Mouse (Mus musculus): ENCODE results near the gene Gne.

Gne gene

DNA sequence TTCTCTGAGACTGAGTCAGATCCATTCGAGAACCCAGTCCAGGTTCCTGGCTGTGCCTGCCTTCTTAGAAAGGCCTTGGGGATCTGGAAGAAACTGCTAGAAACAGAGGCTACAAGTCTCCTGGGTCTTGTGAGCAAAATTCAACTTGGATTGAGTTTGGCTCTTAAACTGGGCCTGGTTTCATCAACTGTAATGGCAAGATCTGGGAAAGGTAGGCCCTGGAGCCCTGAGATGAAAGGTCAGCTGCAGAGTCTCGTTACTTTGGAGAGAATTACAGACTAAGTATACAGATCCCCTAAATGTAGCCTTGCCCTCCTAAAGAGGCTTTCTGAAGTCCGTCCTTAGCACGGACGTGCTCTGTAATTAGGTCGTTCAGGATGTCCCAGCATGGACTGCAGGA, 58.4 kb downstream of the Gne start:
- no peak for DNase-seq (ENCODE audit: low read depth in 2 of 2, low spot score in 2 of 2)

DNA sequence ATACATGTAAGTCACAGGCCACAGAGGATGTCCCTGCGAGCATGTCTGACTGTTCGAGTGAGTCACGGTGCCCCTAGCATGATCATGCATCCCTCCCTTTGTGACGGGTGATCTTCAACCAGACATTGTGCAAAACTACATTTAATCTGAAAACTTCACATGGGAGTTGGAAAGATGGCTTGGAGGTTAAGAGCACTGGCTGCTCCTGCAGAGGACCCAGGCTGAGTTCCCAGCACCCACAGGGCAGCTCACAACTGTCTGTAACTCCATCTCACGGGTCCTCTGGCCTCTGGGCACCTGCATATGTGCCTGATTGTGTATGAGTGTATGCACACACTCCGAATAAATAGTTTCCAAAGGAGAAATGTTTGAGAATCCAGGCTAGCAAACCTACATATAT, 59.7 kb downstream of the Gne start:
- DNase-seq (ENCODE audit: low read depth in 2 of 2, low spot score in 2 of 2): no peak

DNA sequence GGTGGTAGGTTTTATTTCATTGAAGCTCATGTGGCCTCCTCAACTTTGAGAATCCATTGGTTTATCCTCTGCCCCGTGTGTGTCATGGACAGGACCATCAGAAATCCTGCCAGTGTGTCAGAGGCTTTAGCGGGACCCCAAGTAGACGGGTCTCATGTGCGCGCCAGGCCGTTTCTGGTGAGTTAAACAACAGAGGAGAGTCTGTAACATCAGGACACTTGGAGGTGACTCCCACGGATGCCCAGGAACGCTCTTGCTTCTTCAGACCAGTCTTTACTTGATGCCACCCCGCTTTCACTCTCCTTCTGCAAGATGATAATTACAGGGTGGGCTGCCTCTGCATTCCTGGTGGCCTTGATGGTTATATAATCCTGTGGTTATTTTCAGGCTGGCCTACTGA, 60.3 kb downstream of the Gne start:
- DNase-seq (ENCODE audit: low read depth in 2 of 2, low spot score in 2 of 2): no peak

DNA sequence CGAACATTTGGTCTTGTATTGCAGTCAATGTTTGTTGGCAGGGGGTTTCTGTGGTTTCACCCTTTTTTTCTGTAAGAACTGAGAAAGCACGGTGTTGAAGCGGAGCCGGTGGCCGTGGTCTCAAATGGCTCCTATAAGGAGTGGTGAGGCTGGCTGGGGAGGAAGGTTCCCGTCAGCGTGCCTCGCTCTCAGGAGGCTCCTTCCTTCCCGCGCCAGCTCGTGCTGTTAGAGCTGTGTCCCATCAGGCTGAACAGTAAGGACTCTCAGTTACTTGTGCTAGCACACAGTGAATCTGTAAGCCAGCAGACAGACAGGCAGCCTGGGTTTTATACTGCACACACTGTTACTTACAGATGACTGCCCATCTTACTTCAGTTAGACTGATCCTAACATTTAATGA, 61.2 kb downstream of the Gne start:
- no peak for DNase-seq (ENCODE audit: low read depth in 2 of 2, low spot score in 2 of 2)

DNA sequence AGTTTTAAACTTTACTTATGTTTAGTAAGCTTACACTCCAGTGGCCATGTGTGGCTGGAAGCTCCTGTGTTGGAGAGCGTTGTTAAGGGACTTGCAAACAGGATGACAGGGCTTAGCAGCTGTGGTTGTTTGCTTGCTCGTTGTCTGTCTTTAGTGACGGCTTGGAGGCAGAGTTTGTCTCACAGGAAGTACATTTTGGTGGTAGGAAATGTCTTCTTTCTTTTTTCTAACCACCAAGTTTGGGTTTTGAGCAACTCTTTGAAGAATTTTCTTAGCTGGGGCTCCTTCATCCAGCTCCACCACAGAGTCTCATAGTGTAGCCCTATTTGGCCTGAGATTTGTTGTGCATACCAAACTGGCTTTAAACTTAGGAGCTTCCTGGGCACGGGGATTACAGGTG, 61.7 kb downstream of the Gne start:
- DNase-seq (ENCODE audit: low read depth in 2 of 2, low spot score in 2 of 2): peak; percentile 68 to 69

DNA sequence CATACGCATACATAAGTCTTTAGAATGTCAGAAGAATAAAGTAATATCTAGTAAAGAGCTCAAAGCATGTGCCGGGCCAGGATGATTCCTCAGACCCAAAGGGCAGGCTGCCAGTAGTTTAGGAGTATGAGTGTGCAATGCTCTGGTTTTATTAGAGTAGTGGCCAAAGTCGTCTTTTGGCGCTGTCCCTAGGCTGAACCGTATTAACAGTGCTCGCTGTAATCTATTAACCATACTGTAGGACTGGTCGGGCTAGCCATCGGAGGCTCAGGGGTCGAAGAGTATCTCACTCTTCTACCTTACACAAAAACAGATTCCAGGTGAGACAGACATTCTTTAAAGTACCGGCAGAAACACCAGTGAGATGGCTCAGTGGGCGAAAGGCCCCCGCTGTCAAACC, 67.2 kb downstream of the Gne start:
- no peak for DNase-seq (ENCODE audit: low read depth in 2 of 2, low spot score in 2 of 2)

DNA sequence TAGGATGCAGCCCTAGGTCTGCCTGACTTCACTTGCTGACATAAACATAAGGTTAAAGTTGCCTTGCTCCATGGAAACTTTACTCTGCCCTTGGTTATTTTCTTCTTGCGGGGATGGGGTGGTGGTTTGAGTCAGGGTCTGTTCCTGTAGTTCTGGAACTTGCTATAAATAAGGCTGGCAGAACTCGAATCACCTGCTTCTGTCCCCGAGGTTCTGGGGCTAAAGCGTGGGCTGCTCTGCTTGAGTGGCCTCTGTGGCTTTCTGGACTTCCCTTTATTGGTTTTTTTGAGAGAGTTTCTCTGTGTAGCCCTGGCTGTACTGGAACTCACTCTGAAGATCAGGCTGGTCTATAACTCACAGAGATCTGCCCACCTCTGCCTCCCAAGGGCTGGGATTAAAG, 67.9 kb downstream of the Gne start:
- no peak for DNase-seq (ENCODE audit: low read depth in 2 of 2, low spot score in 2 of 2)

DNA sequence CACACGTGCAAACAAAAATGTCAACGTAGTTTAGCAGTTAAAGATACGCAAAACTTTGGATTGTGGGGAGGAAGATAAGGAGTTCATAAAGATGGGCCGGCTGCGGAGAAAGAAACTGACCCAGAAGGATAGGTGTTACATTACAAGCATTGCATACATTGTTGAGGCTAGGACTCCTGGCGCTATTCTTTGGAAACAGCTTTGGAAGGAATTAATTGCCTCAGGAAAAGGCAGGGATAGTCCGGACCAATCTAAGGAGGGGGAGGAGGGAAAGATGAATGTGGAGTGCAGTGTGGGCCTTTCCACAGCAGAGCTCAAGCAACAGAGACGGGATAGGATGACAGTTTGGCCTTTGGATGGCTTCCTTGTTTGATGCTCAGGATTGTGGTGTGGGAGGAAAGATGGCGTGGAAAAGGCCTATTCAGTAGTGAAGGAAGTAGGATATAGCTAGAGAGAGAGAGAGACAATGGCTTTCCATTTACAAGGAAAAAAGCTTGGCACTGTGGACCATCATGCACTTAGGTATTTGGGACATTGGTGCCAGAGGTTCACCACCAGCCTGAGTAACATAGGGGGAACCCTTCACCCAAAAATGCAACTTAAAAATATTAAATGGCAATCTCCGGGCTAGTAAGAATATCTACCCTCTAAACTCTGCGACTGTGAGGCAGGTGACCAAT, 70.4 kb downstream of the Gne start:
- no peak for DNase-seq (ENCODE audit: low read depth in 2 of 2, low spot score in 2 of 2)

DNA sequence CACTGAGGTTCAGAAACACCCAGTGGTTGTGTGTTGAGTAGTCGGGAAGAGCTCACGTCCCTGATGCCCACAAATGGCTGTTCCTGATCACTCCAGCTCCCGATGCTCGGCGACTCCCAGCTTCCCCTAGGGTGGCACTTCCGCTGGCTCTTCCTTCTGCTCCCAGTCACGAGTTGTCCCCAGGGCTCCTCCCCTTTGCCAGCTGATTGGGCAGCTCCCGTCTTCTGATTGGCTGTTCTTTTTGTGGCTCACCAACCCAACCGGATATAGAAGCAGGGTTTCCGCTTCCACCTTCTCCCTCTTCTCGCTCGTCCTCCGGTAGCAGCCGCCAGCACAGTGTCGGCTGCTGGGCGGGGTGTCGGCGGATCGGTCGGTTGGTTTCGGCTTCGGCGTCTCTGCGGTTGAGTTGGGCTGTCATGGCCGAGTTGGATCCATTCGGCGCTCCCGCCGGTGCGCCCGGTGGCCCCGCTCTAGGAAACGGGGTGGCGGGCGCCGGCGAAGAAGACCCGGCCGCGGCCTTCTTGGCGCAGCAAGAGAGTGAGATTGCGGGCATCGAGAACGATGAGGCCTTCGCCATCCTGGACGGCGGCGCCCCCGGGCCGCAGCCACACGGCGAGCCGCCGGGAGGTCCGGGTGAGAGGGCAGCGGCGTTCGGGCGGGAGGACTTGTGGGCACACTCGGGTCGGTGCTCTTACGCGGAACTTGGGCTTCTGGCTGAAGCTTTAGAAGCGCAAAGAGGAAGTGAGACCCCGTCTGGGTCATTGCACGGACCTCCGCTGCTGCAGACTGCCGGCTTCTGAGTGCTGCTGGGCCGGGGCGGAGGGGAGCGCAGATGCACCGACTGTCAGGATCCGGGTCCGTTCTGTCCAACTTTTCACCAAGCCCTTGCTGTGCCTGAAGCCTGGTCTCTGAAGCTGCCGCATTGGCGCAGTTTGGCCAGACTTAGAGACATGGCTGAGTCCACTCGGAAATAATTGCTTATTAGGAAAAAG, 71.3 kb downstream of the Gne start:
- peak; percentile 80 to 84 for DNase-seq (ENCODE audit: low read depth in 2 of 2, low spot score in 2 of 2)

DNA sequence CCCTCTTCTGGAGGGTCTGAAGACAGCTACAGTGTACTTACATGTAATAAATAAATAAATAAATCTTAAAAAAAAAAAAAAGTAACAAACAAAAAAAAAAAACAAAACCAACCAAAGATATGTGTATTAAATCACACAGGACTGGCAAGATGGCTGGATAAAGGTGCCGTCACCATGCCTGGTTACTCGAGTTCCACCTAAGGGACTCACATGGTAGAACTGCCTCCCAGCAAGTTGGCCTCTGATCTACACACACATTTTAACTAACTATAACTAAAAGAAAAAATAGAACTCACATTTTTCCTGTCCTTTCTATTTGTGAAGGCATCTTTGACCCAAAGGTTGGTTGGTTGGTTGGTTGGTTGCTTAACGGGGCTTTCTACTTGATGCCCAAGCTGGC, 72.2 kb downstream of the Gne start:
- DNase-seq (ENCODE audit: low read depth in 2 of 2, low spot score in 2 of 2): no peak

DNA sequence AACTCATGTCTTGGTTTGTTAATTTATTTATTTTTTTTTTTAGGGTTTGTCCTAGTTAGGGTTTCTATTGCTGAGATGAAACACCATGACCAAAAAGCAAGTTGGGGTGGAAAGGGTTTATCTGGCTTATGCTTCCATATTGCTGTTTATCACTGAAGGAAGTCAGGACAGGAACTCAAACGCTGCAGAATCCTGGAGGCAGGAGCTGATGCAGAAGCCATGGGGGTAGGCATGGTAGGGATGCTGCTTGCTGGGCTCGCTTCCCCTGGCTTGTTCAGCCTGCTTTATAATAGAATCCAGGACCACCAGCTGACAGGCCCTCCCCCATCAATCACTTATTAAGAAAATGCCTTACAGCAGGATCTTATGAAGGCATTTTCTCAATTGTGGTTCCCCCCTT, 73.1 kb downstream of the Gne start:
- DNase-seq (ENCODE audit: low read depth in 2 of 2, low spot score in 2 of 2): no peak

DNA sequence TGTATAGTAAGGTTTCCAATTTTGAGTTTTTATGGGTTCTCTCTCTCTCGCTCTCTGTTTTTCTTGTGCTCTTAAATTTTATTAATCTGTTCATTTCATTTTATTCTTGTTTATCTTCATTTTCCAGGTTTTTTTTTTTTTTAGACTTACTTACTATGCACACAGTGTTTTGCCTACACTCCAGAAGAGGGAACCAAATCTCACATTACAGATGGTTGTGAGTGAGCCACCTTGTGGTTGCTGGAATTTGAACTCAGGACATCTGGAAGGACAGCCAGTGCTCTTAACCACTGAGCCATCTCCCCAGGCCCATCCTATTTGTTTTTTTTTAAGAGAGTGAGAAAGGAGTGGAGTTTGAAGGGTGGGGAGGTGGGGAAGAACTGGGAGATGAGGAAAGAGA, 73.8 kb downstream of the Gne start:
- no peak for DNase-seq (ENCODE audit: low read depth in 2 of 2, low spot score in 2 of 2)

DNA sequence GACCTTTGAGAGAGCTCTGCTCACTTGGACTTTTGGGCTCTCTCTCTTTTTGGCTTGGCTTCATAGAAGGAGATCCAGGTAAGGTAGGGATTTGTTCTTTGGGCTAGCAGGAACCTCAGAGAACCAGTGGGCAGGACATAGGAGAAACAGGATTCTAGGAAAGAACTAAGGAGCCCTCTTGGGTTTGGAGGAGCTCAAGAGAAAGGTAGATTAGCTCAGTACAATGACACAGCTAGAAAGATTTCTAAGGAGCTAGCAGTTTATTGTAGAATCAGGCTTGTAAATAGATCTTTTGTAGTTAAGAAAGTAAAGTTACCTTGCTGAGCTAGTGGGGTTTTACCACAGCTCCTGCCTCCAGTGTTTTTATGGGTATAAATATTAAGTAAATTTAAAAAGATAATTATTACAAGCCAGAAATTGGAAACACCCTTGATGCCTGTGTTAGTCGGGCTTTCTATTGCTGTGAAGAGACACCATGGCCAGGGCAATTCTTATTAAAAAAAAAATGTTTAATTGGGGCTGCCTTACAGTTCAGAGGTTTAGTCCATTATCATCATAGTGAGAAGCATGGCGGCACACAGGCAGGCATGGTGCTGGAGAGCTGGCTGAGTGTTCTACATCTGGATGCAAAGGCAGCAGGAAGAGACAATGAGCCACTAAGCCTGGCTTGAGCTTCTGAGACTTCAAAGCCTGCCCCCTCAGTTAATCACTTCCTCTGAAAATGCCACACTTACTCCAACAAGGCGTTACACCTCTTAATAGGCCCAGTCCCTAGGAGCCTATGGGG, 79.2 kb downstream of the Gne start:
- DNase-seq (ENCODE audit: low read depth in 2 of 2, low spot score in 2 of 2): no peak

DNA sequence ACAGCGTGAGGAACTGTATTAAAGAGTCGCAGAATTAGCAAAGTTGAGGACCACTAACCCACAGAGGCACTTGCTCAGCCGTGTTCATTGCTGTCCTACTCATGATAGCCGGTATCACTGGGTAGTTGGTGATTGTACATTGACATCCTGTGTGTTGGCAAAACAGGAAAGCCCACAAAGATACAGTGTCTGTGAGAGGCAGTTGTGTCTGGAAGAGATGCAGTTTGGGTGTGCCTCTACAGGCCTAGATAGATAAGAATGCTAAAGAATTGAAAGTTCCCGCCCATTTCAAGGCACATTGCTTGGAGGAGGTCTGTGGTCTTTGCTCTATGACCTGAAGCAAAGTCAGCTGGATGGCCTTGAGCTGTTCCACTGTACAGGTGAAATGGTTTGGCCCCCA, 79.9 kb downstream of the Gne start, which contains the start of gene Clta:
Gene Clta, plus strand, starts transcription at position 327 of the 400 bp plus-strand sequence.
- DNase-seq (ENCODE audit: low read depth in 2 of 2, low spot score in 2 of 2): no peak

DNA sequence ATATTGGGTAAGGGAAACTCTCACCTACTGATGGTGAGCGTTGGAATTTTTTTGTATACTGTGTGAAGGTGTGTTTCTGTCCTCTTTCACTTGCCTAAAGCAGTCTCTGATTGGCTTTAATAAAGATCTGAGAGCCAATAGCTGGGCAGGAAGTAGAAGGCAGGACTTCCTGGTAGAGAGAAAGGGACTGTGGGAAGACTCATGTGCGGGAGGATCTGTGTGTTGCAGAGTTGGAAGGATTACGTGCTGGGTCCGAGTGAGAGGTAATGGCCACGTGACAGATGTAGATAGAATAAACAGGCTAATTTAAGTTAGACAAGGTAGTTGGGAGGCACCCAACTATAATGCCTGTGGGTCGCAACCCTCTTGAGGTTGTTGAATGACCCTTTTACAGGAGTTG, 80.4 kb downstream of the Gne start:
- DNase-seq (ENCODE audit: low read depth in 2 of 2, low spot score in 2 of 2): no peak

DNA sequence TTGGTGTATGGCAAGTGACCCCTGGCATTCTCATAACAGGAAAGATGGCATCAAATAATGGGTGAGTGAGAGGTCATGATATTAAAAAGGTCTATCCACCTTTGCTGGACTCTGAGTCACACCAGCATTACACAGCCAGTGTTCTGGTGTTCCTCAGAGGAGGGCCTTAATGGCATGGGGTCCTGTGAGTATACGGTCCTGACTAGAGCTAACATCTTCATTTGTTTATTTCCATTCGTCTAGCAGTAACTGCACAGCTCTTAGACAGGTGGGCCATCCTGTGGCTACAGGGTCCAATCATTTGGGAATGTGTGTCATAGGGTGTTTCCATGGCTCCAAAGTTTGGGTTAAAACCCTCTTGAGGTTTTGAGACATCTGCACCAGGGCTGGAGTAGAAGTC, 89.6 kb downstream of the Gne start:
- DNase-seq (ENCODE audit: low read depth in 2 of 2, low spot score in 2 of 2): no peak

DNA sequence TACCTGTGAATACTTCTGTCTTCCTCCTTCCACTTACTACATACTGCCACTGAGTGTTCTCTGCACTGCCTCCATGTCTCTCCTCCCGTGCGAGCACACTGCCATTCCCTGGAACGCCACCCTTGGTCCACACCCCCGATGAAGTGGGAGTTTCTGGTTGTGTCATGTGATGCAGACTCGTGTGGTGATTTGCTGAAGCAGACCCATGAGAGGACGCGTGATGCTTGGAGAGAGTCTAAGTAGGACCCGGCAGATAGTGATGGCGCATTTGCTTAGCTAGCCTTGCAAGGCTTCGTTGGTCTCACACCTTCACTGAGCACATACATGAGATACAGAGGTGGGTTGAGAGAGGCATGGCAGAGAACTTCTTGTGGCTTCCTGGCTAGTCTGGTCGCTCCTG, 90.9 kb downstream of the Gne start:
- no peak for DNase-seq (ENCODE audit: low read depth in 2 of 2, low spot score in 2 of 2)

DNA sequence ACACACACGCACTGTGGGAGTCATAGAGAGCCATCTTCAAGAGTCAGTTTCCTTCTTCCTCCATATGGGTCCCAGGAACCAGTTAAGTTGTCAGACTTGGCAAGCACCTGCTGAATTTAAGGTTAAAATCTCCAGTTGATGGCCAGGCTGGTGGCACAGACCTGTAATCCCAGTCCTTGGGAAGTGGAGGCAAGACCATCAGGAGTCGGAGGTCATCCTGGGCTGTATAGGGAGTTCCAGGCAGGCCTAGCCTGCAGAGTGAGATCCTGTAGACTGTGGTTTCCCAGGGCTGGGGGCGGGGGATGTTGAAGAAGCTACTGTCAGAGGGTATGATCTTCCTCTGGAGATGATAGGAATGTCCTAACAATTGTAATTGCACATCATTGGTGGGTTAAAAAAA, 95.0 kb downstream of the Gne start:
- no peak for DNase-seq (ENCODE audit: low read depth in 2 of 2, low spot score in 2 of 2)

DNA sequence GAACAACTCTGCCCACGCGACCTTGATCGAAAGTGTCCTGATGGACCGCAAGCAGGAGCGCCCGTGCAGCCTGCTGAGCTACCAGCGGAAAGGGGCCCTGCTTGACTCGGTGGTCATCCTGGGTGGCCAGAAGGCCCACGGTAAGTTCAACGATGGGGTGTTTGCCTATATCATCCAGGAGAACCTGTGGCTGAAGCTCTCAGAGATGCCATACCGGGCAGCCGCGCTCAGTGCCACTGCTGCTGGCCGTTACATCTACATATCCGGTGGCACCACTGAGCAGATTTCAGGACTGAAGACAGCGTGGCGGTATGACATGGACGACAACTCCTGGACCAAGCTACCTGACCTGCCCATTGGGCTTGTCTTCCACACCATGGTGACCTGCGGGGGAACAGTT, 99.7 kb downstream of the Gne start:
- no peak for DNase-seq (ENCODE audit: low read depth in 2 of 2, low spot score in 2 of 2)
